Mouse (Mus musculus) stomach, postnatal 0 days (tissue): ENCODE data around the gene Nup107.

Source experiments
- CTCF ChIP-seq: IDR thresholded peaks from 2 replicates; pipeline ENCODE4 v1.5.1; 2016; ENCODE audit warnings: antibody characterized with exemption, low read depth, mild to moderate bottlenecking, moderate library complexity
- EP300 ChIP-seq: optimal IDR thresholded peaks from 2 replicates; pipeline ENCODE3; 2016; ENCODE audit warnings: antibody characterized with exemption

DNA sequence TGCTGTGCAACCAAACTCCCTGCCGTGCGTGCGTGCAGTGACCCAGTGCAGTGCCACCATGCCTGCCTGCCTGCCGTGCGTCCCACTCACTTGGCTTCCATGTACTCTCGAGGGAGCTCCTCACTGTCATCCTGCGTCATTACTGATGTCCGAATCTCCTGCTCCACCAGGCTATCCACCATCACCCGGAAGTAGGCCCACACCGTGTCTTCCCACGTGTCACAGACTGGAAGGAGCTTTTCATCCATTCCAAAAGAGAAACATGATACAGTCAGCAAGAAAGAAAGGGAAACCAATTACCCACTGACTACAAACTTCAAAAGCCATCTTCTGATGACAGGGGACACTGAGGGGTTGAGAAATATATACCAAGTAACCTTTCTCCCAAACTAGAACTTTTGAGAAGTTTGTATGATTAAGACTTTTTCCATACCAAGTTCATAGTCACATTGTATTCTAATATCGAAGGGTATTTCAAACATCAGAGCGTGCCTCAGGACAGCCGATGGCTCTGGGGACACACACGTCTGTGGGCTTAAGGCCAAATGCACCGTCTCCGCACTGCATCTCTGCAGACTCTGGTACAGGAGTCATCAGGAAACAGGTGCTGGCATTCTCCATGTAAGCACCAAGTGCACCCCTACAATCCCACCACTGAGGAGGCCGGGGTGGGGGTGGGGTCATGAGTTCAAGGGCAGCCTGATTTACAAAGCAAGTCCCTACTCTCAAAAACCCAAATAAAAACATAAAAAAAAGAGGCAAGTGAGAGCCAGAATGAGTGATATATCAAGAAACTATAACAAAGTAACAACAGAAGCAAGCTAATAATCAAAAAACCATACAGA, 22.0 kb downstream of the Nup107 start:
- no peak for TF ChIP-seq EP300
- no peak for TF ChIP-seq CTCF
